Mouse (Mus musculus) MEL (cell line): ENCODE measurements around the gene Kcna2.

Source experiments
- EP300 ChIP-seq, 2 experiments: IDR thresholded peaks; 2 replicates each; pipeline ENCODE4 v1.6.1; 2011; ENCODE audit warnings: improper control_type of control experiment in 2 of 2, low read length in 2 of 2, low read depth in 1 of 2, mild to moderate bottlenecking in 1 of 2
- MAZ ChIP-seq: IDR thresholded peaks from 2 replicates; pipeline ENCODE4 v1.6.1; 2012; ENCODE audit warnings: low read depth, mild to moderate bottlenecking, inconsistent platforms, low read length, improper control_type of control experiment

DNA sequence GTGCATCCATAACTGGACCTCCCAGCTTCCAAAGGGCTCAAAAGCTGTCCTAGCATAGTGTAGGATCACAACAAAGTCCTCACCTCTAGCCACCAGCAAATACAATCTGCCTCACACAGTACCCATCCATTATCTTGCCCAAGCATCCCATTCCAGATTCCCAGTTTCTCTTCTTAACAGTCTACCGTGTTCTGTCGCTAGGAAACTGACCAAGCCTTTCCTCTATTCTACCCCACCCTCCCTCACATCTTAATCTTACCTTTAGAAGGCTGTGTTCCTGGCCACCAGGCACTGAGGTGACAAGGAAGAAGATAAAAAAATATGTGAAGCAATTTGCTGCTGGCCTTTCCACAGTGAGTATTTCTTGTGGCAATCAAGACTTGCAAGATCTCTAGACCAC is 14.8 kb downstream of the Kcna2 start:
- TF ChIP-seq MAZ = no peak
- no peak for TF ChIP-seq EP300 (IDR thresholded peaks at IDR 0.05; ENCODE audit: low read depth in 1 of 2, low read length in 2 of 2)
